Mouse (Mus musculus) layer of hippocampus, postnatal 14 days (tissue): Measurements from ENCODE around the gene Gadl1. TPM values are rescaled to one million over a fixed set of nuclear protein-coding genes. Genes with fewer than 3 reads are reported as not detected.

Experiments used
- DNase-seq, 2 experiments: peaks; one replicate each; pipeline ENCODE4 v3.0.0; 2021 to 2022; ENCODE audit warnings: low spot score in 2 of 2, mixed read lengths in 1 of 2
- total RNA-seq, 2 experiments: library from RNA; stranded (reverse); gene quantifications; 2 replicates each; pipeline ENCODE4 v1.2.3; 2021

Gadl1 gene
- total RNA-seq, 2 experiments from 2014 or later = 0.09 to 0.41 TPM

DNA sequence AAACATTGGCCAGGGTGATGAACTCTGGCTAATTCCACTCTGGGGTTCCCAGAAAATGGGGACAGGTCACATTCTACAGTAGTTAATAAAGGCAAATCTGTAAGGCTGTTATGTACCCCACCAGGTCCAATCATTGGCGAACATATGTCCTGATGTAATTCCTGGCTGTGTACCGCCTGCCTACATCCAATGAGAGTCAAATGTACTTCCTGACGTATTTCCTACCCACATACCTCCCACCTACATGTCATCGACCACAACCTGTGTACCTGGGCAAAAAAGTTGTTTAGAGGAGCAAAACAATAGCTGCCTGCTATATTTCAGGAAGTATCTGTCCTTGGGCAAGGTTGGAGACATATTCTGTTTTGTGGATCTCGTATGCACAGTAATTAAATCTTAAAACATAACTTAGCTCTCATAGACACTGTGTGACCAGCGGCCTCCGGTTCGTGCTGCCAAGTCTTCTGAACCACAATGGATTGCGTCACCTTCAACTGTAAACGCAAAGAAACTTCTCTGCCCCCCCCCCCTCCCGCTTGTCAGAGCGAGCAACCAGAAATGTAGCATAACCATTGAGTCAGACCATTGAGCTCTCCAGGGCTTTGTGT, 175.2 kb downstream of the Gadl1 start:
- no peak for DNase-seq

DNA sequence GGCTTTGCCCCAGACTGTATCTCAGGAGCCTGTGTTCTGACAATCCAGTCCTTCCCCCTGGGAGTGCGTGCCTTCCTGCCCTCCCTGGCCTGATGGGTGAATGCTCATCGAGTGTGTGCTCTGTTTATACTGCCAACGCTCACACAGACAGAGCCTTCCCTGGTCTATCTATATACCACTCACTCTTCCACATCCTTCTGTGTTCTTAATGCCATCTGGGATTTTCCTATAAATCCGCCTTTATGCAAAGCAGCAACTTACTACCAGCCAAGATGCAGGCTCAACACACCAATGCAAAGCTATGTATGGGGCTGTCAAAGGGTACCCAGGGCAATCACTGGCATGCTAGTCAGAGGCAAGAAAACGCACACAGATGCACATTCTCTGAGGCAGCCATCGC, 176.7 kb downstream of the Gadl1 start:
- no peak for DNase-seq

DNA sequence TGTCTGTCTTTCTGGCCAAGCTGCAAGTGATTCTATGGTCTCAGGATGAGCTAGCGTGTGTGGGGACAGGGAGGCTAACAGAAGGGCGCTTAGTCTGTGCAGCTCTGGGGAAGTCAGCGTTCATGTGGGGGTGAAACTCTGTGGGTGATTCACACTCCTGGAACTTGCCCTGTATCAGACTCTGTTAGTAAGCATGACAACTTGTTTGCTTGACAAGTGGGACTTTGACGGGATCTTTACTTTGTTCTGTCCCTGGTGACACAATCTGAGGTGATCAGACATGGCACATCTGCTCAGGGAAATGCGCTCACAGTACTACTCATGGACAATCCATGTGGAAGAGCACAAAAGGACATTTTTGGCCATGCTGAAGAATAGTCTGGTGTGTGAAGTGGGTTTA, 178.0 kb downstream of the Gadl1 start:
- no peak for DNase-seq

DNA sequence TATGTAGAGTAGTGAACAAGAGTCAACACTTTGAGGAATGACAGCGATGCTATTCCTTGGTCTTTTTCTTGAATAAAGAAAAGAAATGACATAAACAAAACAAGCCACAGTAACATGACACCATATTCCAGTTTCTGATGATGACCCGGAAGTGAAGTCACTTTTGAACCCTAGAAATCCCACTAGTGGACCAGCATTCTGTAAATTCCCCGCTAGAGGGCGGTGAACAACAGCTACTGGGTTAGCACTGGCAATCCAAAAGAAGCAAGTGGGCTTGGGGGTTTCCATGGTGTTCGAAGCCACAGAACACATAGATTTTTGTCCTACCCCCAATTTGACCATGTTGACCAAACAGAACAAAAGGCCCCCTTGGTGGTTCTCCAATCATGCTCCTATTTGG, 178.6 kb downstream of the Gadl1 start:
- DNase-seq = peak; percentile 68 to 71

DNA sequence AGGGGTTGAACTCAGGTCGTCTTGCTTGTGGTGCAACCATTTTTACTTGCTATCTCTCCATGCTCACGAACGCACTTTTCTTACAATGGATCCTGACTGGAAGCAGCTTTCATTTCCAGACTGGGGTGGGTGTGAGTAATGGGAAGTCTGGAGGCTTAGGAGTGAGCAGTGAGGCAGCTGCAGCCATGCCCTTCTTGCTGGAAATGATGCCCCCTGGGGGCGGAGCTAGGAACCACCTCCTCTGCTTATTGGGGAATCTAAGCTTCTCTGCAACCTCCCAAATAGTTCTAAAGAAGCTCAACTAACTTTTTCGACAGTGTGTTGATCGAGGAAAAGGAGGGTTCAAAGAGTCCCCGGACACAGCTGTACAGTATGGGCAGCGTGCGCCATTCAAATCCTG, 179.7 kb downstream of the Gadl1 start:
- DNase-seq = no peak

DNA sequence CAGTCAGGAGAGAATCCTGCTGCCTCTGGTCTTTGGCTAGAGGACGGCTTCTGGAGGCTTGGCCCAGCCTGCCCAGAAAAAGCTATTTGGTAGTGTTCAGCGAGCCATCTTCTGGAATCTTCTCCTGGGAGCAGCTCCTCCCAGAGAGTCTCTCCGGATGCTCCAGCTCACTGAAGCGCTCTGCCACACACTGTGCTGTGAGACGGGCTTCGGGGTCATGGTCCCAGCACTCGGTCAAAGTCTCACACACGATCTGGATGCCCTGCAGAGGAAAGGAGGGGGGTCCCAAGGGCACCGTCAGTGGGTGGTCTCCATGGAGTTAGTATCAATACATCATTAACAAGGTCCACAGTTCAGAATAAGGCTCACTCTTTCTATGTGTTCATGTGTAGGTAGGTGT, 181.0 kb downstream of the Gadl1 start:
- no peak for DNase-seq

DNA sequence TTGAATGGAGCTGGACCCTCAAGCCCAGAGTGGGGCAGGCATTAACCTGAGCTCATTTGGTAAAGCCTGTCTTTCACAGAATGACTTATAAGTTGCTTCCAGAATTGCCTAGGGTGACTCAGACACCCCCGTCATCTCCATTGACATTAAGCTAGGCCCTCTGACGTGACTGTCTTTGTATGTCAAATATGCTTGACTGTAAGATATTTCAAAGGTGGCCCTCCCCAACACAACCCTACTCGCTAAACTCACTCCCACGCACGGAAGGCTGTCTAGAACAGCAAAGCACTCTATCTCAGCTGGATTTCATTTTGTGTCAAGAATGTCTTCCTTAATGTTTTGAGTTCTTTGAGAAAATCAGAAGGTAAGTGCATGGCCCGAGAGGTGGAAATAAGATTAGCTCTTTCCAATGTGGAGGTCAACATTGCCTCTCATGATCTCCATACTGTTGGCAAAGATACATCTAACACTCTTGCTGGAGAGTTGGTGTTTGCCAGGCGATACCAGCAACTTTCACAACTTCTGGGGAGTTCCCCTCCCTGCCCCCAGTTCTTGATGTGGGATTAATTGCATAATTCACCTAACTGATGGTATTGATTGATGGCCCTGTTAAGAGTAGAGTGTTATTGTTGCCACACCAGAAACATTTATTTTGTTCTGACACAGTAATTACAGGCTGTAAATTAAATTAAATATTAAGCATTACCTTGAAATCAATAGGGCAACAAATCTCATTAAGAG, 182.0 kb downstream of the Gadl1 start:
- no peak for DNase-seq

DNA sequence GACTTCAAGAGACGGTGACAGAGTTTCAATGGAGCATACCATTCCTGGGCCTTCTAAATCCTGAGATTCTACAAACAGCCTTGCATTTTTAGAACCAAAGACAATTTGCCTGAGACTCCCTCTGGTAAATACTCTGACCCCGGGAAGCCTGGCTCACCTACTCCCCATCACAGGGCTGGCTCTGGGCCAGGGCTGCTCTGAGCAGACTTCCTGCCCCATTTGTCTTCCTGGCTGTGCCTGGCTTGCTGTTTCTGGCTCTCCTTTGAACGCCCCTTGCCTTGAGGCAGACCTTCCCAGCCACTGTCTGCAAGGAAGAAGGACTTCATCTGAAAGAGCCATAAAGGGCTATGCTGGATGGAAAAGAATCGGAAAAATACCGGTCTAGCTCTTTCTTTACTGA, 182.7 kb downstream of the Gadl1 start:
- no peak for DNase-seq

DNA sequence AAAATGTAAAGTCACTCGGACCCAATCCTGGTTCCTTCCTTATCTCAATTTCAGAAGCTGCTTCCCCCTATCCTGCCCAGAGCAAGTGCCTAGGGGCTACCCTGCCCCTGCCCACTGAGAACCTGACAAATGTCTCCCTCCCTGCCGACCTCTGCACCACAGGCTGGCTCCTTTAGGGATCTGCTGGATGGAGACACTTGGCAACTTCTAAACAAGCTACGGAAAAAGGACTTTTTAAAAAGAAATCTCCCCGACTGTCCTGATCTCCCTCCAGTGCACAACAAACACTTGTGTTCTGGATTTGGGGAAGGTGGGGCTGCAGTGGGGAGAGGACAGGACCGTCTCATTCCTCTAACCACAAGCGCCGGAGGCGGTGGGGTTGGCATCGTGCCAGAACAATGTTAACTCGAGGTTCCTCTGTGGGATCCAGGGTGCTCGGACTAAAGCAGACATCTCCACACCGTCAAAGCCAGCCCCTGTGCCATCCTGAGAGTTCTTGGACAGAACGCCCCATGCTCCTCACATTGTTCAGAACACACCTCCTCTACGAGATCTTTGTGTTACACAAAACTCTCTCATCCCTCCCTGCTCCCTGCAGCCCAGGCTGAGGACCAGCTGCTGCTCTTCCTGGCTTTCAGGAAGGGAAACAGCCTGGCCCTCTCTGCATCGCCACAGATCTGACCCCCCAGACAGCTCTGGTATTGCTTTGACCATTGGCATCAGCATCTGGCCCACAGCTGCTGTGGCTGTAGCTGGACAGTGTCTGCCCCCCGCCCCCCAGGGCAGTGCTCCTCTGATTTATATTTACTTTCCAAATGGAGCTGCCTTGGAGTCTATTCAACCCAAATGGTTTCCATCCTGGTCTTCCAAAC, 189.7 kb downstream of the Gadl1 start:
- peak in 1 of 2 experiments; percentile 56 for DNase-seq

DNA sequence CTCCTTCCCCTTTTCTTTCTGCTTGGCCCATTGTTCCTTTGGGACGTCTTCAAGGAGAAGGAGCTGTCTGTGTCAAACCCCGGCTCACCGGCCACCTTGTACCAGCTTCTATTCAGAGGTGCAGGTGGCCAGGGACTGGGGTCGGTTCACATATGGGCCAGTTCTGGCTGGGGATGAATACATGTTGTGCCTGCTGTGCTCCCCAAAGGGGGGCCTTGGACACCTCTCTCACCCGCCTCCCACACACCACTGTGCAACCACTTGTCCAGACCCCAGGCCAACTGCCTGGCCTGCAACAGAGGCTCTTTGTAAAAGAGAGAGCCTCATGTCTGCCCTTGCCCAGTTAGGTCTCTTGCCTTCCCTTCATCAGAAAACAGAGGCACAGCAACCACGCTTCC, 190.3 kb downstream of the Gadl1 start:
- DNase-seq = no peak

DNA sequence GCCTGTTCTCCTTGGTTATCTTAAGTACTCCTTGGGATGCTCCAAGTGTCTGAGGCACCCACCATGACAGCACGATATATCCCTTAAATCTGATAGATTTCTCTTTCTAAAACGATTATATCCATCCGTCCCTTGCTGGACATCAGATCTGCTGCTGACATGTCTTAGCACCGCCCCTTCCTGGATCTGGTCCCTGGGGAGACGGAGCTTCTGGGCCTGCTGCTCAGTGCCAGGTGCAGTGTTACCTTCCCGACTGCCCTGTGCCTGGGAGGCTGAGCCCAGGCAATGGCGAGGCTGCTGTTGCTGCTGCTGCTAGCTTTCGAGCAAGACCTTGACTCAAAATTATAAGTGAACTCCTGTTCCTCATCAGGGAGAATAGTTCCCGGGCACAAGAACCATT, 190.8 kb downstream of the Gadl1 start:
- DNase-seq = no peak

DNA sequence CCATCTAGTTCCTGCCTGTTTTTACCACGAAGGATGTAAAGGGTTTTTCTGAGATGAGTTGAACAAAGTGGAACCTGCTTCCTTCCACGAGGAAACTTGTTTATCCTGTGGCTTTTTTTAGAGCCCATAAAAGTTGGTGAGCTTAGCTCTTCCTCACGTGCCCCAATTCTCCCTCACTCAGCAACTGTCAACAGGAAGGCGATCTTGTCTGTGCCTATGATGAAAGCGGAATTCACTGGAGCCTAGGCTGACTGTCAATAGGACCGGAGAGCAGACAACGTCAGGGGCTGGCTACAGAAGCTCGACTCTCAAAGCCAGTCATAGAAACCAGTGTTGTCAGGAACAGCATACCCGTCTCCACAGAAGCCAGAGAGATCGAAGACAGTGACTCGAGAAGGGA, 192.6 kb downstream of the Gadl1 start:
- no peak for DNase-seq

DNA sequence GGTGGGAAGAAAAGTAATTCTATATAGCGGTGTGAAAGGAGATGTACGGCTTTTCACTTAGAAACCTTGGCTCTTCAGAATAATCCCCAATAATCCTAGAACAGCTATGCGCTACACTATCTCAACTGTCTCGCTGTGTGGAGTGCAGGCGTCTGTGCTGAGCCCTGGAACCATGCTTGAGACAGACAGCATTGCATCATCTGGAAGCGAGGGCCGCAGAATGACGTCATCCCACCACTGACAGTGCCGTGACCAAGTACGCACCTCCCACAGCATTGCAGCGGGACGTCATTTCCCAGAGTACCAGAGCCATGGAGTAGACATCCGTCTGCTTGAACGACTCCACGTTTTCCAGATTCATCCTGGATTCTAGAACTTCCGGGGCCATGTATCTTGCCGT, 195.5 kb downstream of the Gadl1 start:
- DNase-seq = no peak

DNA sequence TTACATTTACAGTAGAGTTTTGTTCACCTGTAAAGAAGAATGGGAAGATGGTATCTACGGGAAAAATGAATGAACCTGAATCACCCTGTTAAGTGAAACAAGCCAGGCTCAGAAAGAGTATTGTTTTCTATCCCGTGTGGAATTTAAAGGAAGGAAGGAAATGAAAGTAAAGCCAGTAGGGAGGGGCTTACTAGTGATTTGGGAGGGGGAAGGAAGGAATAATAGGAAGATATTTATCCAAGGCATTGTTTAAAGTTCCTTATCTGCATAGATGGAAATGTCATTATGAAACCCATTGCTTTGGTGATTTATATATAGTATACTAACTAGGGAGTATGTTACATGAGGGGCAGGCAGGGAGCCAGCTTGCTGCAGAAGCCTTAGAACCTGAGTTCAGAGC, 199.5 kb downstream of the Gadl1 start:
- DNase-seq = no peak

DNA sequence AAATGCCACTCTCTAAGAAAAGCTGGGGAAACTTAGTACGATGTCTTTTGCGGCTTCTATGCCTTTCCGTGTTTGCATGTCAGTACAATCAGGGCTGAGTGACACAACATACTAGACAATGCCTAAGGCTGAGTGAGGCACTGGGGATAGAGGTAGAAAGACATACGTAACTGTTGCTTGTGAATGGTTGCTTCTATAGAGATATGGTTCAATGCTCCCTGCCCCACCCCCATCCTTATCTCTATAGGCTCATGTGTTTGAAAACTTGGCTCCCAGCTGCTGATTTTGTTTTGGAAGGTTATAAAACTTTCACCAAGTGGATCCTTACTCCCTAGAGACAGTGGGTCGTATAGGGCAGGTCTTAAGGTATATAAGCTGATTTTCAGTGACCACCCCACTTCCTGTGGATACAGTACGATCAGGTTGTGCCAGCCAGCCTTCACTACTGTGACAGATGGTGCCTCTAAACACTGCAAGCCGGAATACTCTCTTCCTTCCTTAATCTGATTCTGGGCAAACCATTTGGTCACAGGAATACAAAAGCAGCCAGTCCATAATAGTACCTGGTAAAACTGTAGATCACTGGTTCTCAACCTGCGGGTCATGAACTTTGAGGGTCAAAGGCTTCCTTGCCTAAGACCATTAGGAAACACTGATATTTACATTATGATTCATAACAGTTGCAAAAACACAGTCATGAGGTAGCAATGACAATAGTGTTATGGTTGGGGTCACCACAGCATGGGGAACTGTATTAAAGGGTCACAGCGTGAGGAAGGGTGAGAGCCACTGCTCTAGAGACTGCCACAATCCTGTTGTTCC, 202.1 kb downstream of the Gadl1 start:
- no peak for DNase-seq

DNA sequence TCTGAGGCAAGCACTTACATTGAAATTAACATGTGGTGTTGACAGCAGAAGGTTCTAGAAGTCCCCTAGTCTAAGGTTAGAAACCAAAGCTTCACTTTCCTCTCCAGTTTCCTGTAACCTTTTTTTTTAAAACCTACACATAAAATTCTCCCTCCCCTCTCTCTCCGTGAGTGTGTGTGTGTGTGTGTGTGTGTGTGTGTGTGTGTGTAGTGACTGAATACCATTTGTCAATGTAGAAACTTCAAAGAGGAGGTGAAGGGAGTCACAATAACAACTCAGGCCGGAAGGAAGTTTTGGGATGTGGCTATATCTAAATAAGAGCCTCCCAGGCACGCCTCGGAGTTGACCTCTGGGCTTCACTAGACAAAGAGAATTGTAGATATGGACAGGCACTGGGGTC, 205.1 kb downstream of the Gadl1 start:
- DNase-seq = no peak

DNA sequence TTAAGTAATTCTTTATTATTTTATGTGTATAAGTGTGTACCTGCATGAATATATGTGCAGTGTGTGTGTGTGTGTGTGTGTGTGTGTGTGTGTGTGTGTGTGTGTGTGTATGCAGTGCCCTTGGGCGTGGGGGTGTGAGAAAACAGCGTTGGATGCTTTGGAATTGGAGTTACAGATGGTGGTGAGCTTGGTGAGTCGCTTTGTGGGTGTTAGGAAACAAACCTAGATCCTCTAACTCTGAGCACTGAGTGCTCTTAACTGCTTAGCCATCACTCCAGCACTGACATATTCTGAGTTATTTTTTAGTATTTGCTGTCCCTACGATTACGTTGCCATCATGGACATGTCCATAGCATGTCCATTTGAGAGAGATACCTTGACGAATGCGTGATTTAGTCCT, 206.6 kb downstream of the Gadl1 start:
- DNase-seq = no peak

DNA sequence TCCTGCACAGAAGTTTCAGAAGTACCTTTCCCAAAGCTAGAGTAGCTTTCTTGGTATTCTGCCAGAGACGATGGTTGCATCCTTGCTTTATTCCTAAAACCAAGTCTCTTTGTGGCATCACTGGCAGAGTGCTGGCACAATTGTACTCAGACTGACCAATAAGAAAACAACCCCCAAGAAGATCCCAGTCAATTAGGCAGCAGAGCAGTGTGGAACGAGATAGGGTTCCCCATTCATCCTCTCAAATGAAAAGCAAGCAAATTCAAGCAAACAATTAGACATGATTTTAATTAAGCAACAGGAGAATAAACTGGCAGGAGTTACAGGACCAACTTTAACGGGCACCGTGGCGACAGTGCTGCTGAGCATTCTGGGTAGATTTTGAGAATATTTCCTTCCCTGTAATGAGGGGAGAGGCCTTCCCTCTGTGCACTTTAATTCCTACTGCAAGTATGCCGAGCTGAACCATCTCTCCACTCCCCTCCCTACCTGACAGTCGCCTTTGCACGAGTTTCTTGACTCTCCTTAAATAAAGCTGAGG, 209.1 kb downstream of the Gadl1 start:
- no peak for DNase-seq

DNA sequence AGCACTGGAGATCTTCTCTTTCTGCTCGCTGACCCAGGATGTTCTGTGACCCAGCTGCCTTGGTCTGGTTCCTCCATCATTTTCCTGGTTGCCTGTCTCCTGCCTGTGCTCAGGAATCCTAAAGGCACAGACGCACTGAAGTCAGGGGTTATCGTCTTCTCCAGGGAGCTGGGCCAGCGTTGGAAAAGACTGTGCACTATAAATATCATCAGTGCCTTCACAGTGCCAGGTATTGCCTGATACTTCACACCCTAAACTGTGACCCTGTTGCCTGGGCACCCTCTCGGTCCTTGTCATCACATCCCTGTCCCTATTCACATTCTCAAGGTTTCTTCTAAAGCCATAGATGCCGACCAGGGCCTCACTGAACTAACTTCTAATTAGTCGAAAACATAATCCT, 210.7 kb downstream of the Gadl1 start:
- DNase-seq = no peak

DNA sequence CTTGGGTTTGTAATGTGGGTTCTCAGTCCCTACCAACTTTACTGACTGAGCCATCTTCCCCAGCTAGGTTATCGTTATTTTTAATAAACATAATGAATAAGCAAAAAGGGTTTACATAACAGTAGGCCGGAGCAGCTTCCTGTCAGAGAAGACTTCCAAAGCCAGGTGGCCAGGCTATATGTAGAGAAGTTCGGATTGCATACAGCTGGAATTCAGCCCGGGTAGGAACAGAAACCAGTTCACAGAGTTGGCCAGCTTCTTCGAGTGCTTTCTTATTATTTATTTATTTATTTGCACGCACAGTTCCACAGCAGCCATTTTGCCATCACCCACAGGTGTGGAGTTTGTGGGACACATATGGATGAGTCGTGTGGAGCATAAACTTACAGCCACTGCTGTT, 212.2 kb downstream of the Gadl1 start:
- DNase-seq = no peak

DNA sequence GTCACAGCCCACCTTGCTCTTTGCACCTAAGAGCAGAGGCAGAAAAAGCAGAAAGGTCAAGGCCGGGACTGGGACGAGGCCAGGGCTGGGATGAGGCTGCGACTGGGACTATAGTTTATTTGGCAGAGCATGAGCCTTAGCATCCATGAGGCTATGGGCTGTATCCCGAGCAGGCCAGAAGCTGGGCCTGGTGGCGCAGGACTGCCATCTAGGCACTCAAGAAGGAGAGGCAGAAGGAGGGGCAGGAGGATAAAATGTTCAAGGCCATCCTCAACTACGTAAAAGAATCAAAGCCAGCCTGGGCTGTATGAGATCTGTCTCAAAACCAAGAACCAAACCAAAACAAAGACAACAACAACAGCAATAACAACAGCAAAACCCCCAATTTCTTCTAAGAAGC, 213.3 kb downstream of the Gadl1 start:
- DNase-seq = no peak
